In the genomic region with DNA sequence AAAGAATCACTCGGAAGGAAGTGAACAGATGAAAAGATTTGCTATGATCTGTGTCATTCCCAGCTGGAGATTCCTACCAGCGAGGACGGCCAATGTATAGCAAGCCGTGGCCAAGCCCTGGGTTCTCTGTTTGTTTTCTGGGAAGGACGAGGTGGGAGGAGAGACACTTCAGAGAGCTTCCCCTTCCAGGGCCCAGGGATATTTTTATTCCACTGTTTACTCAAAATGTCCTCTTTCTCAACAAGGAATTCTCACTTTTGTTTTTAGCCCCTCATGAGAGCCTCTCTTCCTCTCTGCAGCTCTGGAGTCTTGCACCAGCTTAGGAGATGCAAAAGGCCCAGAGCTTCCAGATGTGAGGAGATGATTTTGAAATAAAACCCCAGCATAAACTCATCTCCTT, we compare ENCODE assay signal across 10 mouse cellular contexts.
DNase-seq lines count a peak whose midpoint lies in the region; ATAC-seq lines count a peak whose summit lies in the region.
"Had no signal": no experiment of that assay in that cellular context is flagged by ENCODE, and none has a peak within 500 bp of the region (broad histone marks: within the 10 kb centered on the region; RNA-seq: fewer than 3 reads in every experiment).

No protein-coding gene starts in this region.

- WGBS in heart, embryonic 15.5 days, result 30% methylated on average over 5 of the region's 5 CpGs
- 37% methylated on average over 5 of the region's 5 CpGs for WGBS in hindbrain, embryonic 13.5 days
- 32% methylated on average over 5 of the region's 5 CpGs for WGBS in midbrain, embryonic 13.5 days

- no peaks in the 10 kb centered on the region for H3K36me3 ChIP-seq in heart, embryonic 15.5 days
- no peaks in the 10 kb centered on the region for H3K36me3 ChIP-seq in hindbrain, embryonic 13.5 days
- H3K36me3 ChIP-seq in midbrain, embryonic 13.5 days, result no peaks in the 10 kb centered on the region

- no peaks in the 10 kb centered on the region for H3K9me3 ChIP-seq in heart, embryonic 15.5 days (replicated peaks)
- H3K9me3 ChIP-seq in hindbrain, embryonic 13.5 days, result no peaks in the 10 kb centered on the region
- H3K9me3 ChIP-seq in midbrain, embryonic 13.5 days, result no peaks in the 10 kb centered on the region

- no peak overlapping the region for H3K4me2 ChIP-seq in heart, embryonic 15.5 days
- H3K4me2 ChIP-seq in hindbrain, embryonic 13.5 days, result no peak overlapping the region
- H3K4me2 ChIP-seq in midbrain, embryonic 13.5 days (replicated peaks), result no peak overlapping the region

- H3K9ac ChIP-seq in heart, embryonic 15.5 days, result no peak overlapping the region
- peak overlapping the region; percentile 39; the same call in 1 of the 2 replicates for H3K9ac ChIP-seq in hindbrain, embryonic 13.5 days
- 0 out of 2 replicates have a peak overlapping the region, but pooled peaks have one; percentile 1 for H3K9ac ChIP-seq in midbrain, embryonic 13.5 days (replicated peaks)

- ATAC-seq in heart, embryonic 15.5 days (replicated peaks; ENCODE audit: insufficient number of reproducible peaks, insufficient read depth, low FRiP score, low read depth), result no peak
- ATAC-seq in hindbrain, embryonic 13.5 days (ENCODE audit: low FRiP score), result no peak
- ATAC-seq in midbrain, embryonic 13.5 days, result no peak

- H3K27ac ChIP-seq in heart, embryonic 15.5 days, result peak overlapping the region; percentile 8; the same call in 1 of the 2 replicates
- peak overlapping the region; percentile 85 for H3K27ac ChIP-seq in hindbrain, embryonic 13.5 days
- peak overlapping the region; percentile 77 for H3K27ac ChIP-seq in midbrain, embryonic 13.5 days

- H3K4me1 ChIP-seq in heart, embryonic 15.5 days (replicated peaks), result peaks cover 15% of the 10 kb centered on the region
- H3K4me1 ChIP-seq in hindbrain, embryonic 13.5 days (replicated peaks), result peaks cover 58% of the 10 kb centered on the region
- peaks cover 44% of the 10 kb centered on the region for H3K4me1 ChIP-seq in midbrain, embryonic 13.5 days (replicated peaks)

- H3K27me3 ChIP-seq in heart, embryonic 15.5 days, result peaks cover 3% of the 10 kb centered on the region; the same call in 1 of the 2 replicates
- no peaks in the 10 kb centered on the region for H3K27me3 ChIP-seq in hindbrain, embryonic 13.5 days
- H3K27me3 ChIP-seq in midbrain, embryonic 13.5 days, result no peaks in the 10 kb centered on the region

- DNase-seq in heart, postnatal 10 days, result no peak
- DNase-seq in brain, adult 2 months (ENCODE audit: low read depth, low spot score), result peak; percentile 66
- no peak for DNase-seq in urinary bladder, postnatal 25 days (ENCODE audit: low spot score)
- DNase-seq in yolk sac, embryonic 10.5 days (ENCODE audit: low spot score), result no peak
- no peak for DNase-seq in gastrocnemius, postnatal 25 days
- DNase-seq: heart, postnatal 4 days; retina, postnatal 1 day had no signal

- intact Hi-C loops in heart, postnatal 10 days (cut with DNase I), result no loop called here

- no peak overlapping the region for H3K4me3 ChIP-seq in heart, embryonic 15.5 days
- H3K4me3 ChIP-seq in hindbrain, embryonic 13.5 days, result no peak overlapping the region
- H3K4me3 ChIP-seq in midbrain, embryonic 13.5 days (replicated peaks), result no peak overlapping the region

Comparison
In these comparisons a context has a peak if more than half of its experiments do, and no peak if none do; other contexts are left out.
1. H3K27ac ChIP-seq: peak in every context shown above with its lines; median percentile 85 in hindbrain, embryonic 13.5 days; 77 in midbrain, embryonic 13.5 days; 8 in heart, embryonic 15.5 days.